Mouse (Mus musculus): ENCODE data around the gene Cds2.
"Not testable (repeated sequence)": the region's sequence is repeated elsewhere in the genome, so short reads cannot be mapped to it uniquely, and the experiment has no call there.

The Cds2 gene

DNA sequence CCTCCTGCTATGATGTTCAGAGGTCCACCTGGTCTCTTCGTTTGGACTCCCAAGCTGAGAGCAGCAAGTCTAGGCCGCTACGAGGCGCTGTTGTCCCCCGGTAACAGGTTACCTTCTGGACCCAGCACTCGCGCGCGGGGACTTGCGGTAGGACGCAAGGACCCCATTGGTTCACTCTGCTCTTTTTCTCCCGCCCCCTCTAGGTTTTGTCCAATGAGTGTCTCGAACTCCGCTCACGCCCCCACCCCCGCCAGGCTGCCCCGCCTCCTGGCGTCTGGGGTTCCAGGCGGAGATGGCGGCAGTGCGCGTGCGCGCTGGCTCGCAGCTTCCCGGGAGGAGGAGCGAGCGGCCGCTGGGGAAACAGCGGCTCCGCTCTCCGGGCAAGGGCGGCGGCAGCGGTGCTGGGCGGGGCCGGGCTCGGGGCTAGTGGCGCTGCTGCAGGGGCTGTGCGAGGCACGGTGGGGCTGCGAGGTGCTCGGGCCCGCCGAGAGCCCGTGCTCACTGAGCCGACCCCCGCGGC is at the start of gene Cds2:
Cds2 (plus strand) TSS at position 270 of the 520 bp plus-strand sequence.
- peak; percentile 98 to 99 for DNase-seq (ENCODE audit: low spot score in 2 of 2)

DNA sequence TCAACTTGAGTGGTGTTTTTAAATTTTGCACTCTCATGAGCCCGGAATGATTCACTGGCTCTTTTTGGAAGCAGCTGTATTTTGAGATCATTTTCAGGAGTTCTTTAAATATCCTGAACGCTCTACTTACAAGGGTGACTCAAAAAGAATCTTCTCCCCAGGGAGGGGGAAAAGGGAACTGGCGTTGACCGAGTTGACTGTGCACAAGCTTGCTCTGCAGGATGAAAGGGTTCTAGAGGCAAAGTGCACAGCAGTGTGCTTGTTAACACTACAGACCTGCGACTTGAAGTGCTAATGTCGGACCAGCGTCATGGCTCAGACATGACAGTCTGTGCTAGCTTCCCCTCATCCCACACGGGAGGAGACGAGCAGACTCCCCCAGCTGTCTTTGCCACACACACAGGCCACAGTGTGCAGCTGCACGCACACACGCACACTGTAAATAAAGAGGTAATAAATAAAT is 41.3 kb upstream of the Cds2 start:
- no peak for DNase-seq (ENCODE audit: low spot score in 2 of 2)

DNA sequence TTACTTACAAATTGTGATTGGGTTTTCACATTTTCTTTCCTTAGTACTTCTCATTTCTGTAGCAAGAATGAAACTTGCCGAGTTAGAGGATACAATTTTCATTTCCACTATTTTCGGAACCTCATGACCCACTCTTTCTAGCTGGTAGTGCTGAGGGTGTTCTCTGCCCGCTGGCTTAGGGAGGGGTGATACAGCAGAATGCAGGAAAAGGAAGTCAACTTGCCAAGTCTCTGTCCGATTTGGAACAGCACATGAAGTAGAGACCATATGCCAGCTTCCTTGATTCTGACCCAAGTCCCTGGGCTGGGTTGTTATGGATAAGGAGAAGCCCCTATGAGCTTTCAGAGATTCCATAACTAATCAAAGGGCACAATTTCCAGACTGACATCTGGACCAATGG is 38.6 kb upstream of the Cds2 start:
- DNase-seq (ENCODE audit: low spot score in 2 of 2), result no peak

DNA sequence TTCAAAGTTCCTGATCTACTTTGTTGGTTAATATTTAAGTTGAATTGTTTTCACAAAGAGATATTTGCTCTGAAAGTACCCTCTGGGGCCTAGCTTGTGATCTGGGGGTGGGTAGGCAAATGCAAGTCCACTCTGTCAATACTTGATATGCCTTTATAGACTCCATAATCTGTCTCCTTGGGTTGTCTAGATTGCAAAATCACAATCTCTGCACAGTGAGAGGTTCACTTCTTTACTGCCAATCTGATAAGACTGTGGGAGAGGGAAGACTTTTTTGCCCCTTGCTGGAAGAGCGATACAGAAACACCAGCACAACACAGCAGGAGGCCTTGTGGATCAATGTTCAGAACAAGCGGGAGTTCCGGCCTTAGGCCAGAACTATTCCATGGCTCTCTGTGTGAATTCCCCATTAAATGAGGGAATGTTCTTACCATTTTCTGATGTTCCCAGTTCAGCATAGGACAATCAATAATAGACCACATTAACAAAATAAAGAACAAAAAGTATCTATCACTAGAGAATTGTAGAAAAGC is 30.5 kb upstream of the Cds2 start:
- DNase-seq (ENCODE audit: low spot score in 2 of 2), result no peak

DNA sequence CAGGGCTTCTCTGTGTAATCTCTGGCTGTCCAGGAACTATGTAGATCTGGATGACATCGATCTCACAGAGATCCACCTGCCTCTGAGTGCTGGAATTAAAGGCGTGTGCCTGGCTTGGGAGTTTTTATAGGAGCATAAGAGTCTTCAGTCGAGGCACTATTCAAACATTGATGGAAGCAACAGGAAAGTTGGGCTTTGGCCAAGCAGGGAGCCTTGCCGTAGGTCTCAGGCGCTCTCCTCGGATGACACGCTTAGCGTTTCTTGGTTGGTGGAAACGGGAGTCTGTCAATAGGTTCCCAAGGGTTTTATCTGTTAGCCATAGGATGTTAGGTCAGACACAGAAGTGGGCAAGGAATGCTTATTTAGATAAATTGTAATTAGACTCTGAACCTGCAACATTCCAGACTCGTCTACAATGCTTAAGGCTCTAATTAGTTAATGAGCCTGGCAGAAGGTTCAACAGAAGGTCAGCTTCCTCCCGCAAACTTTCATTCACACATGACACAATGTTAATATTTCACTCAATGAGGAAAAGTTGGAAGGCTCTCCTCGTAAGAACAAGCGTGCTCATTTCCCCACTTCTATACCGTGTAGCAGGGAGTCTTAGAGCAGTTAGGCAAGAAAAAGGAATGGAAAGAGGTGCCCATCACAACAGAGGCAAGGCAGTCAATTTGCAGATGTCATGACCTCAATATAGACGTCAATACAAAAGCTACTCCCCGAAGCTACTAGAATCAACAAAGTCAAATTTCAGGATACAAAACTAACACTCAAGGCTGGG is 28.8 kb upstream of the Cds2 start:
- no peak for DNase-seq (ENCODE audit: low spot score in 2 of 2)

DNA sequence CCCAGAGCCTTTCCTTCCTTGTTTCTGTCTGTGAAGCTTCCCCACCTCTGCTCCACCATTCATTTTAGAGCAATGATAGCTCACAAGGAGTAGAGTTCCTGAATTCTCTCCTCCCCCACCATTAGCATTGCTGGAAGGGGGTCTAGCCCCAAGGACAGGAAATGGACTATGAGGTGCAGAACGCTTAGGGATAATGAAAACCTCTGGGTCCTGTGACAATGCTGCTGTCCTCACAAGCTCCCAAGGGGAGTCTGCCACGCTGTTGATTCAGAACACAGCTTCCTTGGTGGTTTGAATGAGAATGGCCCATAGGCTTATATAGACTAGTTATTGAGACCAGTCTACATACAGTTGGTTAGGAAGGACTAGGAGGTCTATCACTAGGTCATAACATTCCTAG is 27.7 kb upstream of the Cds2 start:
- no peak for DNase-seq (ENCODE audit: low spot score in 2 of 2)

DNA sequence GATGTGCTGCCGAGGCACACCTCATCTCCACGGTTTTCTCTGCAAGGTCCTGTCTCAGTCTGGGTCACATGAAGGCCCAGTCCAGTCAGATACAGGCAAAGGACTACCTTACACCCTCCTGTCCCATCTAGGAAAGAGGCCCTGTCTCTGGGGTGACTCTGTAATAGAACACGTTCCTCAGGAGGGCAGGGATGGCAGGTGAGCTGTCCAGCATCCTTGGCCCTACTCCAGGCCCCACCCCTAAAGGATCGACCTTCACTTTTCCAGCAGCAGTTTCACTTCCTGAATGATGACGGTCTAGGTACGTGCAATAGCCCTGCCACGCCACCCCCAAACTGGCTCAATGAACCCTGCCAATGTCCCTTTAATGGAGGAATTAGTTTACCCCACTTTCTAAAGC is 27.0 kb upstream of the Cds2 start:
- DNase-seq (ENCODE audit: low spot score in 2 of 2), result no peak

DNA sequence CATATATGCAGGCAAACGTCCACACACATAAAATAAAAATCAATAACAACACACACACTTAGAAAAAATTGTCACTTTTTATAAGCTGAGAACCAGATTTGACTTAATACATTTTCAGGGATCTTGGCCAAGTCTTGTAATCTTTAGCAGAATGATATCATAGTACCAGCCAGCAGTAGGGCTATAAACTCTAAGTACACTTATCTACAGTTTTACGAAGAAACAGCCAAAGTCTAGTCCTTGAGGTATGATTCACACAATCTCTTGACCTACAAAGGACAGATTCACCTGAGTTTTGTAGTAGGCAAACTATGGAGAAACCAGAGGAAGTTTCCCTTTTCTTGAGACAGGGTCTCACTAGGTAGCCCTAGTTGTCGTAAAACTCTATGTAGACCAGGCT is 23.5 kb upstream of the Cds2 start:
- not testable (repeated sequence) for DNase-seq (ENCODE audit: low spot score in 2 of 2)

DNA sequence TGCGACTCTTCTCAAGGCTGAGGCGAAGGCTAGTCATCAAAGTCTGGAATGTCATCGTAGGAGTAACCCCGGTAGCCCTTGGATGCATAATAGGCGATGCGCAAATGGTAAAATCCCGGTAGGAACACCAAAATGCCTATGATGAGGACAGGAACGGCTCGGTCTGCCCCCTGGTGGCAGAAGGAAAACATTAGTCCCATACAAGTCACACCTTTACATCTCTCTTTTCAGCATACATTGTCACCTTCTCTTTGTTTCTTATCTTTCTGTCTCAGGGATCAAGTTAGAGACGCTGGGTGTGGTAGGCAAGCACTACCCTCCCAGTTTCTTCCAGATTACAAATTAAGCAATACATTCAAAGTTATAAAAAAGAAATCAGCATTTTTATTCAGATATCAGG is 22.5 kb upstream of the Cds2 start:
- peak; percentile 24 to 71 for DNase-seq (ENCODE audit: low spot score in 2 of 2)

DNA sequence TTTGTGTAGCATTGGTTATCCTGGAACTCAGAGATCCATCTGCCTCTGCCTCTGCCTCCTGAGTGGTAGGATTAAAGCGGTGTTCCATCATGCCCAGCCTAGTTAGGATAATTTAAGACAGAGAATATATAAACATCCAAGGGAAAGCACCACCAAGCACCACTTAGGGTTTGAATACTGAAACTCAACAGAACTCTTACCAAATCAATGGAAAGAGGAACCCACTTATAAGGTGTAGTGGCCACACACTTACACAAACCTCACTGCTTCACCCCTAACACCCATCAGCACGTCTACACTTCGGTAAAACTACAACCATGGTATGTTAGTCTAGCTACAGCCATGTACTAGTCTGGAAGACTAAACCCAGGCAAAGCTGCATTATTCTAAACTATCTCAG is 19.6 kb upstream of the Cds2 start:
- DNase-seq (ENCODE audit: low spot score in 2 of 2), result no peak

DNA sequence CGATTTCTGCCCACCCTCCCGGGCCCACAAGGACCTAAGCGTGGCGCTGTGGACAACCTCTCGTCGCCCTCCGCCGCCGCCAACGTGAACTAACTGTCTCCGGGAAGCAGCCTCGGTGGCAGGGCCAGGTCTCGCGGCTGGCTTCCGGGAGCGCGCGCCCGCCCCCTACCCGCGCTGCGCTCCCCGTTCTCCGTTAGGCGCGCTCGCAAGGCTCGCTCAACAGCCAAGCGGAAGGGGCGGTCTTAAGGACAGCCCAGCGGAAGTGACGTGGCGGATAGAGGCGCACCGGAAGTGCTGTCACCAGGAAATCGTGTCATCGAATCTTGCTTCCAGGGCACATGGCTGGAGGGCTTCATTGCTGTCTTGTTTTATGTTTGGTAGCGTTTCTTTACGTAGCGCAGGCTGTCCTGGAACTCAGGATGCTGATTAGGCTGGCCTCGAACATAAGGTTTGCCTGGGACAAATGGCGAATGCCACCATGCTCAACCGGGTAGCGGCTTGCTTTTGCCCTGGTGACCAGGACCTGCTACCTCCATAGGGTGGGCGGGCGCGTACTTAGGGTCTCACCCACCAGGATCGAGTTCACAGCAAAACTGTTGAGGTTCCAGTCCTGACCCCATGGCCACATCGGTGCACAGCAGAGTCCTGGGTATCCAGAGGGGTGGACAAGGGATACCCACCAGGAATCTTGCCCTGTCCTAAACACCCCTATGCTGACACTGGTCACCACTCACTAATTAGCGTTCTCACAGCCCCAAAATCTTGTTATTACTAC is 15.2 kb upstream of the Cds2 start, which contains the start of gene Tmem230:
Tmem230 (minus strand) TSS at position 269 of the 775 bp plus-strand sequence.
- peak; percentile 86 to 94 for DNase-seq (ENCODE audit: low spot score in 2 of 2)

DNA sequence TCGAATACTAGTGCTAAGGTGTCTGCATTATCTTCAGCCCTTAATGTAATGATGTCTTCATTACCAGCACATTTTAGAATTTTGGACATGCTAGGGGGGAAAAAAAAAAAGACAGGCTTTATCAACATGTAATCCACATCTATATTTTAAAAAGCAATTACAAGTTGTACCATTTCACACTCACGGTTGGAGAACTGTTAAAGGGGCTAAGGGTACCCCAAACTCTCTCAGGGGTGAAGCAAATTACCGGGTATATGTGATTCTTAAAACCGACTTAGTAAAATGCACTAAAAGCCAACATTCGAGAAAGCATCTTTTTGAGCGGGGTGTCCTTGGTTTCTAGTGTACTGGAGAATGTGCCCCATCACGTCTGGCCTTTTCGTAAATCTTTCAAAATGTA is 11.0 kb upstream of the Cds2 start:
- DNase-seq (ENCODE audit: low spot score in 2 of 2), result no peak

DNA sequence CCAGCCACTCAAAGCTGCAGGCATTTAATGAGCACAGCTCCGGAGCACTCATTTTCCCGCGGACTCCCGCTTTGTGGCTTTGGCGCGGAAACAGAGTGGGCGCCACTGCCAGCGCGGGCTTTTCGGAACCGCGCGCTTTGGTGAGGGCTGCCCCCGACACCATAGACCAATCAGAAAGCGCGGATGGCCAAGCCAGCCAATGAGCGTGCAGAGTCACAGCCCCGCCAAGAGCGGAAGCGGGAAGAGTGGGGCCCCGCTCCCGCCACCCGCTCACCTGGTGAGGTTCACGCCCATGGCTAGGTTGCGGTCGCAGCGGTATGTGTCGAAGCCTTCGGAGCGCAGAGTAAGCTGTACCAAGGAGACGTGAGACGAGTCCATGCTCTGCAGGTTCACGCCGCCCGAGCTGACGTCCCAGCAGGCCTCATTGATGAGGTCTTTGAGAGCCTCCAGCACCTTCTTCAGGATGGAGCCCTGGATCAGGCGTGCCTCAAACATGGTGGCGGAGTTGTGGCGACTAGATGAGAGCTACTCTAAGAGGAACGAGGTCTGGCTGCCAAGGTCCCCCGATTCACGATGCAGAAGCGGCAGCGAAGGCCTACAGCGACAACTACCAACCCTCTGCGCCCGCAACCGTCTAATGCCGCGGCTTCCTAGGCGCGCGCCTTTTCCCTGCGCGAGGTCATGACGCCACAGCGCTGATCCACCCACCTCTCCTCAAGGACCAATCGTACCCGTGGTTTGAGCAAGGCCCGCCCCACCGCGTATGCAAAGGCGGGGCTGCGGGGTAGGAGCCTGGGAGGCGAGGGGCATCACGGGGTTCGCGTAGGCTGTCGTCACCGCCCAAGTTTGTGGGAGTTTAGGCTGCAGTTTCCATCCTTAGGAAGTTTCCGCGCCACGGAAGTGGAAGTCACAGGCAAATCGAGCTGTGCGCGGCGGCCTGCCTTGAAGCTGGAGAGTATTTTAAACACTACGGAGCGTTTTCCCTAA is 10.1 kb upstream of the Cds2 start, which contains the start of gene Pcna:
Pcna (minus strand) TSS at position 773 of the 987 bp plus-strand sequence.
- DNase-seq (ENCODE audit: low spot score in 2 of 2), result peak; percentile 90 to 96

DNA sequence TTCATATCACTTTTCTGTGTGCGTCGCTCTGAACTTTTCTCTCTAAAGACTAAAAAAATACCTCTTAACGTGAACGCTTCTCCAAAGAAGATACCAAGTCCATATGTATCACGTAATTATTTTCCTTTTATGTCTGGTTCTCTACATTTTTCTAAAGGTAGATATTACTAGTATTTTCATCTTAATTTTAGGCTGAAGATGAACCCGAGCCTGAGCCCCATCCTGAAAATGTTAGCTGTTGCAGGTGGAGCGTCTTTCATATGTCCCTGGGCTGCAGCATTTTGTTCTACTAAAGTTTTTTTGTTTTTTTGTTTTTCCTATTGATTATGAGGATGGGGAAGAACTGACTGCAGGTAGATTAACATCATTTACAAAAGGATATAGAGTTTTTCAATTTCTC is 9.3 kb upstream of the Cds2 start:
- no peak for DNase-seq (ENCODE audit: low spot score in 2 of 2)

DNA sequence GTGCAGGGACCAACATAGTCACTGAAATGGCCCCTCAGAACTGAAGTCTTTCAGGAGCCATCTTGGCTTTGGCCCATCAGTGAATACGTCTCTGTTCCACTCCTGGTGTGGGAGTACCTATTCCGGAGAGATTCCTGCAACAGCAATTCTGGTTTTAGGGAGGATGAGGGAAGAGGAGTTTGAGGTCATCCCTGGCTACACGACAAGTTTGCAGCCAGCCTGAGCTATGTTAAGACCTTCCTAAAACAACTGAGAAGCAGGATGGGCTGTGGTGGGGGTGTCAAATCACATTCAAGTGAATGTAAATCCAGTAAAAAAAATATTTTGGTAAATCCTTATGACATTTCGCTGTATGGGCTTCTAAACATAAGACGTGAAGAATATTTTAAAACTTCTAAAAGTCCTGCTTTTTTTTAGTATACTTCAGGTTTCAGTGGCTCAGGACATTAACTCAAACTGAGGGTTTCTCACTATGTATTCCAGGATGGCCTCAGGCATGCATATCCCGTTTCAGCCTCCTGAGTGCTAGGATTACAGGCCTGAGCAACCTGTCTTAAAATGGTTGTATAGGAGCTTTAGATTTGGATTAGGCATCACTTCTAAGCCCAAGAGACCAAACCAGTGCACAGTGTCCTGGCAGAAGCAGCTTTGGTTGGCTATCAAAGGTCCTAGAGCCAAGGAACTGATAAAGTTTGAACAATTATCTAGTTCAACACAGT is 5.4 kb upstream of the Cds2 start:
- DNase-seq (ENCODE audit: low spot score in 2 of 2), result no peak

DNA sequence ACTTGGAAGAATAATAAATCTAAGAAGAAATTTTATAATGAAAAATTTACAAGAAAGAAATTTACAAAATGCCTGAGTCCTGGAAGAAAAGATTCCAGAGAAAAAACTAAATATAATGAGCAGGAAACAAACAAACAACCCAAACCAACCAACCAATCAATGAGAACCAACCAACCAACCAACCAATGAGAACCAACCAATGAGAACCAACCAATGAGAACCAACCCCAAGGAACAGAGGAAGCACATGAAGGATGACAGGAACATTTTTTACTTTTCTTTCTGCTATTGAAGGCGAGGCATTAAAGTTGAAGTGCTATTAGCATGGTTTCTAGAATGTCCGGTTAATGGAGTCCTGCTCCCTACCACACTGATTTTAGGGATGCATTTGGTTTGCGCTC is 2.3 kb upstream of the Cds2 start:
- DNase-seq (ENCODE audit: low spot score in 2 of 2), result no peak

DNA sequence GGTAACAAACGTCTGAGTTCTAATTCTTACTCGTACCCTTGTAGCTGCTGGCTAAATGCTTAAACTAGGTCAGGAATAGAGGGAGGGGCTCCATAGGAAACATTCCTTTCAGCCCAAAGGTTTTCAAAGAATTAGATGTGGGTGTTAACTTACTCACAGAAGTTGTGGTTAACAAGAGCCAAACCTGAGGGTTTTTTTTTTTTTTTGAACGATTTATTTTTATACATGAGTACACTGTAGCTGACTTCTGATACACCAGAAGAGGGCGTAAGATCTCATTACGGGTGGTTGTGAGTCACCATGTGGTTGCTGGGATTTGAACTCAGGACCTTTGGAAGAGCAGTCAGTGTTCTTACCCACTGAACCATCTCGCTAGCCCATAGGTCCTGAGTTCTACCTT is 773 bp upstream of the Cds2 start:
- DNase-seq (ENCODE audit: low spot score in 2 of 2), result no peak

DNA sequence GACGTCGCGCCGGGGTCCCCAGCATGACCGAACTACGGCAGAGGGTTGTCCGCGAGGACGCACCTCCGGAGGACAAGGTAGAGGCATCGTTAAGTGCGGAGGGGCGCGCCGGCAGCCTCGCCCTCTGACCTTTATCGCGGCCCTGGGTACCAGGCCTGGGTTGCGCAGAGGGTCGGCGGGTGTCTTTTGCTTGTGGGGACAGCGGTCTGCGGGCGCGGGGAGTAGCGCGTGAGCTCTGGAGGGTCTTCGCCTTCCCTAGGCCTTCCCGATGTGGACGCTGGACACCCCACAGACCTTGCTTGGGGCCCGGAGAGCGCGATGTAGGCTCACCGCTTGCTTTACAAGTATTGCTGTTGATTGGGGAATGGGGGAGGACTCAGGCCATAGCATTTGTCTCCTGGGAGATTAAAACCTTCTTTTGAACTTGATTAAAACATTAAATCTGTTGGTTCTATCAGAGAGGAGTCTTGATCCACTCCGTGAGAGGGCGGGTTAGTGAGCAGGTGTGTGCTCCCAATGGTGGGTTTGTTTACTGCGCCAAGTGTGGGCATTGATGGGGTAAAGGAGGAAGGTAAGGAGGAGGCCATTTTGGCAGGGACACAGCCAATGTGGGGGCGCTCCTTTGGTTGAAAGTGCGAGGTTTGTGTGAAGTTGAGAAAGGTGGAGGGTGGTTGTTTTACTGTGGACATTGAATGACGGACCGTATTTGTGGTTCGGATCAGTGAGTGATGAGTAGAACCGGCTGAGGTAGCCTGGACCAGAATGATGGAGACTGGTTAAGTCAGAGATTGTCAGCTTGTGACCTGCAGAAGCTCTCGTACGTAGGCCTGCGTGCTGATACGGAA is 695 bp downstream of the Cds2 start:
- DNase-seq (ENCODE audit: low spot score in 2 of 2), result peak; percentile 52 to 54

DNA sequence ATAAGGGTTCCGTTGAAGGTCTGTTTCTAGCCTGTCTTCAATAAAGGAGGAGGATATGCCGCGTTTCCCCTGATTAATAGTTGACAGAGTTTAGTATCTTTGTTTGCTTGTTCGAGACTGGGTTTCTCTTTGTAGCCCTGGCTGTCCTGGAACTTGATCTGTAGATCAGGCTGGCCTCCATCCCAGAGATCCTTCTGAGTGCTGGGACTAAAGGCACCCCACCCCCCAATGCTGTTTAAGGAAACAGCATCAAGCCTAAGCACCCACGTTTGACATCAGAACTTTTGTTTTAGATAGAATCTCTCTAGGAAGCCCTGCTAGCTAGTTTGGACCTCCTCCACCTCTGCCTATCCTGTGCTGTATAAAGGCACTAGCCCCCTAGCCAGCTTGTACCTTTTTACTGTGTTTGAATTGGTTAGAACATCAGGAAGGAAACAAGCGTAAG is 1.3 kb downstream of the Cds2 start:
- DNase-seq (ENCODE audit: low spot score in 2 of 2), result no peak

DNA sequence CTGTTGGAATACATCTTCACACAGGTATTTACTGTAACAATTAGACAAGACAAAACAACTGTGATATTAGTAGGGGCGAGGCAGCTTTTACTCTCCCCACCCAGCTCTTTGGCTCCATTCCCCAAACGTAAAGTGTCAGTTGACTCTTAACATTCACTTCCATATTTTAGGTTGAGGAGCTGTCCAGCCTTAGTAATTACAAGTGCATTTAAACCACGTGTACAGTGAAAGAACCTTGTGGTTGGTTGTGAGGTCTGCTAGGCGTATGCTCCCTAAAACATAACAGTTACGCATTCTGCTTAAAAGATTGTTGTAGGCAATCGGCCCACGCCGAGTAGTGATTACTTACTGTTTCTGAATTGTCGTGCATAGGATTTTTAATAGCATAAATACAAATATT is 2.2 kb downstream of the Cds2 start:
- no peak for DNase-seq (ENCODE audit: low spot score in 2 of 2)
